Mouse (Mus musculus) myocyte (in vitro differentiated cells): ENCODE results near the gene Lnx2. TPM values are rescaled to one million over a fixed set of nuclear protein-coding genes. Genes with fewer than 3 reads are reported as not detected.
A peak's percentile ranks its signal among the peaks of the same experiment; 100 is the strongest.

Source experiments
- H3K27me3 ChIP-seq: one replicate; pipeline ENCODE4 v1.6.1; 2011; ENCODE audit not compliant: control insufficient read depth, insufficient read depth, insufficient read length
- H3K36me3 ChIP-seq: one replicate; pipeline ENCODE4 v1.6.1; 2011; ENCODE audit not compliant: control insufficient read depth, insufficient read depth
- H3K4me2 ChIP-seq: one replicate; pipeline ENCODE4 v1.6.1; 2011; ENCODE audit warnings: low read depth, control low read depth
- H3K4me3 ChIP-seq: one replicate; pipeline ENCODE4 v1.5.1; 2011; ENCODE audit warnings: mild to moderate bottlenecking, control low read depth, moderate library complexity
- H3K79me2 ChIP-seq: one replicate; pipeline ENCODE4 v1.6.1; 2011; ENCODE audit not compliant: control insufficient read depth, insufficient read depth
- H3ac ChIP-seq: one replicate; pipeline ENCODE4 v1.6.1; 2011; ENCODE audit not compliant: control insufficient read depth, insufficient read length
- CEBPB ChIP-seq: IDR thresholded peaks from 2 replicates; pipeline ENCODE4 v1.6.1; 2011; ENCODE audit warnings: mild to moderate bottlenecking, moderate library complexity; ENCODE audit not compliant: poor library complexity, insufficient read depth, severe bottlenecking
- E2F4 ChIP-seq: IDR thresholded peaks from one replicate; pipeline ENCODE4 v1.6.1; 2011; ENCODE audit warnings: mild to moderate bottlenecking, control low read depth, moderate library complexity; ENCODE audit not compliant: insufficient read depth
- MAX ChIP-seq: IDR thresholded peaks from one replicate; pipeline ENCODE4 v1.6.1; 2011; ENCODE audit warnings: low read depth, mild to moderate bottlenecking, control low read depth
- MYOD1 ChIP-seq, 3 experiments: IDR thresholded peaks; one replicate each; pipeline ENCODE4 v1.6.1; 2011; ENCODE audit warnings: control low read depth in 2 of 3, low read depth in 2 of 3, mild to moderate bottlenecking in 2 of 3, moderate library complexity in 1 of 3; ENCODE audit not compliant: insufficient read length in 2 of 3, control insufficient read depth in 1 of 3
- MYOG ChIP-seq, 3 experiments: IDR thresholded peaks; one replicate each; pipeline ENCODE4 v1.6.1; 2011; ENCODE audit warnings: control low read depth in 2 of 3, low read depth in 2 of 3, mild to moderate bottlenecking in 2 of 3; ENCODE audit not compliant: insufficient read length in 2 of 3, control insufficient read depth in 1 of 3, insufficient read depth in 1 of 3
- POLR2A ChIP-seq: IDR thresholded peaks from one replicate; pipeline ENCODE4 v1.6.1; 2011; ENCODE audit warnings: low read depth, mild to moderate bottlenecking, control low read depth, moderate library complexity; ENCODE audit not compliant: insufficient read length
- POLR2AphosphoS2 ChIP-seq: IDR thresholded peaks from one replicate; pipeline ENCODE4 v1.6.1; 2011; ENCODE audit warnings: low read depth, control low read depth; ENCODE audit not compliant: insufficient read length
- REST ChIP-seq: IDR thresholded peaks from one replicate; pipeline ENCODE4 v1.6.1; 2011; ENCODE audit warnings: mild to moderate bottlenecking, control low read depth, moderate library complexity; ENCODE audit not compliant: insufficient read depth, insufficient read length
- SRF ChIP-seq: IDR thresholded peaks from one replicate; pipeline ENCODE4 v1.6.1; 2011; ENCODE audit warnings: low read depth; ENCODE audit not compliant: control insufficient read depth, insufficient read length
- TCF12 ChIP-seq: IDR thresholded peaks from one replicate; pipeline ENCODE4 v1.6.1; 2011; ENCODE audit warnings: mild to moderate bottlenecking, control low read depth; ENCODE audit not compliant: poor library complexity, insufficient read depth, severe bottlenecking
- TCF3 ChIP-seq: IDR thresholded peaks from one replicate; pipeline ENCODE4 v1.6.1; 2011; ENCODE audit warnings: low read depth, control low read depth; ENCODE audit not compliant: insufficient read length
- USF1 ChIP-seq: IDR thresholded peaks from one replicate; pipeline ENCODE4 v1.6.1; 2011; ENCODE audit warnings: low read depth, mild to moderate bottlenecking, control low read depth, moderate library complexity
- polyA plus RNA-seq: library from polyadenylated mRNA; unstranded; fragments of >200 nt; fragmentation: generic; extraction: Trizol; gene quantifications from one replicate; pipeline ENCODE4 v1.2.1, GENCODE M21; 2012; ENCODE audit warnings: missing spikeins

The Lnx2 gene
- polyA plus RNA-seq, 1 experiment = 2.2 TPM

GRCm38 (mm10) chr5:147024331-147025034, 51.9 kb downstream of the Lnx2 start:
- Histone ChIP-seq H3K27me3 (no peaks in the 10 kb centered on the region), H3K4me3 (no peak overlapping the region), H3ac (no peak overlapping the region), H3K79me2 (no peaks in the 10 kb centered on the region), H3K36me3 (peaks cover 5% of the 10 kb centered on the region), H3K4me2 (no peak overlapping the region)
- TF ChIP-seq MAX (no peak), TCF12 (no peak), E2F4 (no peak), USF1 (no peak), REST (no peak), CEBPB (no peak)

- Histone ChIP-seq H3K27me3 (no peaks in the 10 kb centered on the region), H3K79me2 (no peaks in the 10 kb centered on the region), H3ac (no peak overlapping the region), H3K36me3 (peaks cover 5% of the 10 kb centered on the region), H3K4me2 (no peak overlapping the region), H3K4me3 (no peak overlapping the region)
- no peak for TF ChIP-seq MAX
- no peak for TF ChIP-seq CEBPB
- TF ChIP-seq E2F4 = no peak
- TF ChIP-seq USF1 = no peak
- TF ChIP-seq SRF = no peak
Observed at GRCm38 (mm10) chr5:147023245-147023970, 53.0 kb downstream of the Lnx2 start.

DNA sequence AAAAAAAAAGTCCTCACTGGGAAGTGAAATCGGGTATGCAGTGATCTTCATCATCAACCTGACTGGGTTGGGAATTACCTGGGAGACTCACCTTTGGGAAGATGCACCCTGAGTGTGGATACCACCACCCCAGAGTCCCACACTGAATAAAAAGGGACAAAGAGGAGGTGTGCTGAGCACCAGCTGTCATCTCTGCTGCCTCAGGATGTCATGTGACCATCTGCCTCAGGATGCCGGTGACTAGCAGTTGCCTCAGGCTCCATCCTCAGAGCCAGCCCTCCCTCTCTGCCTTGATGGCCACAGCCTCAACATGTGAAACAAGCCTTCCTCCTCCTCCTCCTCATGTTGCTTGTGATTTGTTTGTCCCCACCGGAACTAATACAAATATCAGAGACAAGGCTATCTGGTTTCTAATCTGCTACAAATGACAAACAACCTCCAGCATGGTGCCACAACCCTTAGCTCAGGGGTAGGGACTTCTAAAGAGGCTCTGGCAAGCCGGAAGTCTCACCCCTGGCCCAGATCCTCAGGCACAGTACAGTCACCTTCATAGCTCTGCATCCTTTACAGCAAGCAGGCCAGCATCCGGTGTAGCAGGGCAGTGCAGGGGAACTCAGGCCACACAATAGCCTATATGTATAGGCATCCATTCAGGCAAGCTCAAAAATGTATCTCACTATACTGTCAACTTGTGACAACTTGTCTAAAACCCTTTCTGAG, 54.7 kb downstream of the Lnx2 start:
- Histone ChIP-seq H3K79me2 (no peaks in the 10 kb centered on the region), H3K4me3 (no peak overlapping the region), H3K36me3 (no peaks in the 10 kb centered on the region), H3ac (no peak overlapping the region), H3K4me2 (no peak overlapping the region), H3K27me3 (no peaks in the 10 kb centered on the region)
- TF ChIP-seq TCF12 (no peak), SRF (no peak), POLR2A (no peak), REST (no peak), MYOD1 (IDR thresholded peaks at IDR 0.05; ENCODE audit: control insufficient read depth in 1 of 3, insufficient read length in 2 of 3, low read depth in 2 of 3) (peak in 1 of 3 experiments; percentile 43), TCF3 (no peak), MAX (no peak), POLR2AphosphoS2 (no peak), E2F4 (no peak), MYOG (IDR thresholded peaks at IDR 0.05; ENCODE audit: control insufficient read depth in 1 of 3, insufficient read depth in 1 of 3, insufficient read length in 2 of 3, low read depth in 2 of 3) (peak in 1 of 3 experiments; percentile 45), CEBPB (no peak), USF1 (no peak)

- no peak overlapping the region for H3K4me2 ChIP-seq
- no peaks in the 10 kb centered on the region for H3K36me3 ChIP-seq
- TF ChIP-seq POLR2AphosphoS2 = no peak
- no peak for TF ChIP-seq POLR2A
- TF ChIP-seq CEBPB = no peak
- no peak for TF ChIP-seq SRF
- no peak for TF ChIP-seq TCF3
- no peak for TF ChIP-seq USF1
- no peak for TF ChIP-seq MYOD1 (IDR thresholded peaks at IDR 0.05; ENCODE audit: control insufficient read depth in 1 of 3, insufficient read length in 2 of 3, low read depth in 2 of 3)
- TF ChIP-seq TCF12 = no peak
- H3K4me3 ChIP-seq = no peak overlapping the region
- H3K79me2 ChIP-seq = no peaks in the 10 kb centered on the region
- H3ac ChIP-seq = no peak overlapping the region
- H3K27me3 ChIP-seq = no peaks in the 10 kb centered on the region
Observed at GRCm38 (mm10) chr5:147020579-147020978, 55.8 kb downstream of the Lnx2 start.

DNA sequence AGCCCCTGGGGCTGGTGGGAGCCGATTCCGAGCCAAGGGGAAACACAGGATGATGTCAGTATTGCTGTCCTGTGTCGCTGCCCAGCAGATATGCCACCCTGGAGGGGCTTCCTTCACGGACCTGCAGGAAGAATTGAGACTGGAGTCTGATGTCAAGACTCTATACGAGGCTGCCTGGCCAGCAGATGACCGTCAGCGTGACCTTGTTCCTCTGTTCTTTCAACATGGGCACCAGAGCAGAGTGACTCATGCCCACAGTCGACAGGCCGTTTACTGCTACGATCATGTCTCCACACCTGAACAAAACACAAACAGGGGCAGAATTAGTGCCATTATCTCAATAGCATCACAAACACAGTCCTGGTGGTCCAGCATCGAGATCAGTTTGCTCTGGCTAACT, 57.6 kb downstream of the Lnx2 start:
- Histone ChIP-seq H3K4me3 (no peak overlapping the region), H3K4me2 (no peak overlapping the region), H3K79me2 (no peaks in the 10 kb centered on the region), H3K27me3 (no peaks in the 10 kb centered on the region), H3ac (no peak overlapping the region), H3K36me3 (no peaks in the 10 kb centered on the region)
- TF ChIP-seq USF1 = no peak
- TF ChIP-seq TCF12 = no peak
- no peak for TF ChIP-seq CEBPB
- no peak for TF ChIP-seq TCF3
- no peak for TF ChIP-seq SRF
